Mouse (Mus musculus): ENCODE results near the gene Arf5.

DNA sequence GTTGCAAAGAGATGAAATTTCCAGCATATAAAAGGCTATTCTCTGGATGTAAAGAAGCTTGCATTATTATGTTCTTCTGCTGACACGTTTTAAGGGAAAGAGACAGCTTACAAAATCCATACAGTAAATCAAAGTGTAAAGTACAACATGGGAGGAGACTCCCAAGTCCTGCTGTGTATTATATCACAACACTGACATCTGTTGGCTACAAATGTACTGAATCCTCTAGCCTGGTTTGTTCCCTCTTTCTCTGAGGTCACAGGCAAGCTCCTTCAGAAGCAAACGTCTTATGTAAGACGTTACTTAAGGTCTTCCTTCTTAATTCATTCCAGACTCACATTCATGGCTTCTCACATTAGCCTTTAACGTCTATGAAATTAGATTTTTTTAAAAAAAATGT lies 41.4 kb upstream of the Arf5 start:
- peak in 1 of 3 experiments; percentile 43; a peak in 2 of 6 replicates for TF ChIP-seq CTCF (IDR thresholded peaks at IDR 0.05 in 2 of 3, conservative IDR thresholded peaks at IDR 0.05 in 1 of 3; ENCODE audit: control insufficient read depth in 1 of 3, insufficient read depth in 1 of 3, low read depth in 2 of 3, low read length in 3 of 3, poor library complexity in 1 of 3, severe bottlenecking in 1 of 3)
- no peak for TF ChIP-seq ELF1 (IDR thresholded peaks at IDR 0.05; ENCODE audit: low read depth, low read length)
- no peak for TF ChIP-seq POLR2A (IDR thresholded peaks at IDR 0.05; ENCODE audit: control insufficient read depth in 1 of 2, insufficient read depth in 1 of 2, low read depth in 1 of 2, low read length in 2 of 2, poor library complexity in 1 of 2)
- TF ChIP-seq TCF12 (IDR thresholded peaks at IDR 0.05; ENCODE audit: low read depth, low read length), result no peak

Data from MEL (cell line).